Mouse (Mus musculus): Measurements from ENCODE around the gene Ntn1. TPM values are rescaled to one million over a fixed set of nuclear protein-coding genes. Genes with fewer than 3 reads are reported as not detected.
A peak's percentile ranks its signal among the peaks of the same experiment; 100 is the strongest.

Ntn1 gene
- polyA plus RNA-seq, 1 experiment from 2014 or later: 6.8 TPM

DNA sequence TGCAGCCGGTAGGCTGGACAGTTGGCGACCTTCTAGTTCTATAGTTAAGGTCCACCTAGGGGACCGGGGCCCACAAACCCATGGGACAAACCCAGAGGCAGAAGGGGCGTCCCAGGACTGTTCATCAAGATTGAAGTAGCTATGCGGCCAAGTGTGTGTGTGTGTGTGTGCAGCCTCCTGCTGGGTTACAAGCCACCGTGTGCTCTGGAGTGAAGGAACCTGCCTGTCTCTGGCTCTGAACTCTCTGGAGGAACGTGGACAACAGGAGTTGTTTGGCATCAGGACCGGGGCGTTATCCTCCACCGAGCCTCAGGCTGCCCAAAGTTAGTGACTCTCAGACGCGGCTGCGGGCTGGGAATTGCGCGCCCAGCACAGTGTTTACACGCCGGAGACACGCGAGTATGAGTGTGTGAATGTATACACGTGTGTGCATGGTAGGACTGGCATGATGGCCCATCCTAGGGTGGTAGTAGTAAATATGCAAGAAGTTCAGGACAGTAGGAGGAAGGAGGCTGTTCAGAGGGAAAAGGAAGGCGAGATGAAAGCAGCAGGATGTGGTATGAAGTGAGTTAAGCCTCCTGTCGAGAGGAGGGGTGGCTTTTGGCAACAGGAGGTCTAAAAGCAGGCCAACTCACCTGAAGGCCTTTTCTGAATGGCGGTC is 31.9 kb upstream of the Ntn1 start:
- Histone ChIP-seq H3K27ac (no peak overlapping the region), H3K9ac (peak overlapping the region; percentile 31; the same call in 1 of the 2 replicates), H3K4me1 (0 out of 2 replicates have a peak, but pooled peaks cover 6% of the 10 kb centered on the region), H3K27me3 (peaks cover 21% of the 10 kb centered on the region), H3K9me3 (replicated peaks) (no peaks in the 10 kb centered on the region), H3K4me3 (peak overlapping the region; percentile 36), H3K4me2 (peak overlapping the region; percentile 59), H3K36me3 (ENCODE audit: poor library complexity, severe bottlenecking) (no peaks in the 10 kb centered on the region)
- 34% methylated on average over 23 of the region's 23 CpGs for WGBS
- peak; percentile 43; the same call in 1 of the 2 replicates for ATAC-seq

DNA sequence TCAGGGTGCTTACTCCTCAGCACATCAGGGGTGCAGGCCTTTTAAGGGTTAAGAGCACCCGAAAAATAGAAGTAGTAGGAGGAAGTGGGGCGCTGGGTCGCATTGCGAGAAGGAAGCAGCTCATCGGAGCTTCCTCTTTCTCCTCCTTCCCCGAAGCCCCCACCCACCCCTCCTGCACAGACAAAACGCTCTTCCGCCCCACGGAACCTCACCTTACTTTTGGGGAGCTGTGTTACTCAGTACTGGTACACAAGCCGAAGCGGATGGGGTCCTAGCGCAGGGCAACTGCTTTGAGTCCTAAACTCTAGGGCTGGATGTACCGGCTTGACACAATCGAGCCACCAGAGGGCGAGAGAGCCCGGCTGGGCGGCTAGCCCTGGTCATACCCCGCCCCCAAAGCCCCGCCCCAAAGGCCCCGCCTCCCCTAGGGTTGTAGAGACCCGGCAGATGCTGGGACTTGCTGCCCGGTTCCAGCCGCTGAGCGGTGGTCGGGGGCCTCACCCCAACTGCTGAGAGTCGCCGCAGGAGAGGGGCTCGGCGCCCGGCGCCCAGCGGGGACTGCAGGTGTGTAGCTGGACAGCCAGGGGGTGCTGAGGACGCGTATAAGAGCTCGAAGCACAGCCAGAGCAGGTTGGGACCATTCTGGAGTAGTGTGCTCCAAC is 31.2 kb upstream of the Ntn1 start, which contains the start of gene Pik3r5:
Gene Pik3r5, plus strand, starts transcription at position 423 of the 662 bp plus-strand sequence.
- peak within 1 kb of the TSS; percentile 36 for H3K4me3 ChIP-seq
- H3K27me3 ChIP-seq: peaks cover 21% of the 10 kb centered on the region
- H3K27ac ChIP-seq: no peak within 1 kb of the TSS
- H3K36me3 ChIP-seq (ENCODE audit: poor library complexity, severe bottlenecking): no peaks in the 10 kb centered on the region
- no peaks in the 10 kb centered on the region for H3K9me3 ChIP-seq (replicated peaks)
- H3K4me2 ChIP-seq: peak within 1 kb of the TSS; percentile 59
- H3K9ac ChIP-seq: peak within 1 kb of the TSS; percentile 55; the same call in 1 of the 2 replicates
- 7% methylated on average over 35 of the region's 35 CpGs for WGBS
- ATAC-seq: peak; percentile 86
- H3K4me1 ChIP-seq: 0 out of 2 replicates have a peak, but pooled peaks cover 6% of the 10 kb centered on the region

DNA sequence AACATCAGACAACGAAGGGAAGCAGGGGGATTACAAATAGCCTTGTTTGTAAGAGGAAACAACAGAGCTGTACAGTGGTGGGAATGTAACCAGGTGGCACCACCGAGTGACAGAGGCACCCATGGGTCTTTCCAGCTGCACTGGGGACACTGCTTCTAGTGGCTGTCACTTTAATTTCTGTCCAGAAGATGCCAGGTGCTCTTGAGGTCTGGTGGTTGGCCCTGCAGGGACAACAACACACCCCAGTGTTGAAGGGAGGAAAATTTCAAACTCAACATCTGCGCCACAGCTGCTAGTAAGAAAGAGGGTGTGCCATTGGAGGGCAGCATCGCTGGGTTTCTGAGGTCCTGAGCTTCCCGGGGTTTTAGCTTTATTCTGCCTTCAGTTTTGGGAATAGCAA is 30.0 kb upstream of the Ntn1 start:
- ATAC-seq: no peak
- peaks cover 21% of the 10 kb centered on the region for H3K27me3 ChIP-seq
- no peaks in the 10 kb centered on the region for H3K9me3 ChIP-seq (replicated peaks)
- 0 out of 2 replicates have a peak, but pooled peaks cover 6% of the 10 kb centered on the region for H3K4me1 ChIP-seq
- no peak overlapping the region for H3K4me3 ChIP-seq
- no peak overlapping the region for H3K9ac ChIP-seq
- WGBS: 72% methylated on average over 5 of the region's 5 CpGs
- H3K27ac ChIP-seq: no peak overlapping the region
- H3K36me3 ChIP-seq (ENCODE audit: poor library complexity, severe bottlenecking): no peaks in the 10 kb centered on the region
- no peak overlapping the region for H3K4me2 ChIP-seq

DNA sequence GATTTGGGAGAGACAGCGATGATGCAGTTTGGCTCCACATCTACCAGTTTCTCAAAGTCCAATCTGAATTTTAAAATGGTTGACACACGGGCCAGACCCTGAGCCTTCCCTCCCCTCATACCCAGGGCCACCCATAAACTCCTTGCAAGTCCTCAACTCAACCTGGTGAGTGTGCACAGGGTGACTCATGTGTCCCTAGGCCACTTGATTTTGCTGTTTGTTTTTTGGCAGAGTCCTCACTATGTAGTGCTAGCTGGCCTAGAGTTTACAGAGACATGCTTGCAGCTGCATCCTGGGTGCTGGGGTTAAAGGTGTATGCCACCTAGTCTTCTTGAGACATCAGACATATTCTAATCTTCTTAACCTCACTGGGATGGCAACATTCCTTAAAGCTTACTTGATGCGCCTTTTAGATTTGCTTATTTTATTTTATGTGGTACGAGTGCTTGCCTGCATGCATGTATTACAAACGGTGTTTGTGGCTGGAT is 26.5 kb upstream of the Ntn1 start:
- Histone ChIP-seq H3K9ac (no peak overlapping the region), H3K27ac (no peak overlapping the region), H3K36me3 (ENCODE audit: poor library complexity, severe bottlenecking) (no peaks in the 10 kb centered on the region), H3K27me3 (peaks cover 18% of the 10 kb centered on the region), H3K4me1 (0 out of 2 replicates have a peak, but pooled peaks cover 3% of the 10 kb centered on the region), H3K9me3 (replicated peaks) (no peaks in the 10 kb centered on the region), H3K4me2 (no peak overlapping the region), H3K4me3 (no peak overlapping the region)
- 79% methylated on average over 5 of the region's 5 CpGs for WGBS
- no peak for ATAC-seq

DNA sequence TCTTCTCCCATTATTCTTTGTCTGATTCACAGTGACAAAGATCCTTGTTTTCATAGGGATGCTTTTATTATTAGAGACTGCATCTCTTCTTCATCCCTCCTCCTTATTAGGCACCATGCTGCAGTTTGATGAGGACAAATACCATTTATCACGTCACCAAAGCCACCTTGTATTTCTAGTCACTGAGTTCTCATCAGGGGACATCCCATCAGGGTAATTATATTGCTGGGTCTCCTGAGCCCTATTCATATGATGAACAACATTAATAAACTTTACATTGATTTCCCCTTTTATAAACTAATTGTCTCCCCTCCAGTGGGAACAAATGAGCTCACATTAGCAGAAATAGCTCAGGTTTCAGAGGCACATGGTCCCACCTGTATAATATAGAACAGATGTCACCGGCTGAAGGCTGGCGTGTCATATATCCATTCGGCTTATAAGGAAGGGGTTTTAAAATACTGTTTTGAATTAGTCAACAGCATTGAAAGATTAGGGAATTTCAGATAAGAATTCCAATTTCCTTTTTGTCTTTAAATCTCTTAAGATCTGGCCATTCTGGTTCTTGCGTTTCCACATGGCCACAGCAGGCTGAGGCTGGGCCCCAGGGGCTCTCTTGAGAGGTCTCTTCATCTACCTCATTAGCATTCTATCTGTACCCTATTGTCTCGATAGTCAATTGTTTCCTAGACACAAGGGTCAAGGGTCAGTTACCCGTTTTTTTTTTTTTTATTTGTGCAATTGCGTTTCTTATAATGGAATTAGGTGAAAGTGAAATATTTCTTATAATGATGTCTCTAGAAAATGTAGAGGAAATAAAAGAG is 25.1 kb upstream of the Ntn1 start:
- H3K4me2 ChIP-seq: no peak overlapping the region
- WGBS: 27% methylated on average over 8 of the region's 8 CpGs
- no peak overlapping the region for H3K9ac ChIP-seq
- H3K4me1 ChIP-seq: no peaks in the 10 kb centered on the region
- H3K27me3 ChIP-seq: peaks cover 9% of the 10 kb centered on the region
- no peaks in the 10 kb centered on the region for H3K9me3 ChIP-seq (replicated peaks)
- no peak for ATAC-seq
- H3K36me3 ChIP-seq (ENCODE audit: poor library complexity, severe bottlenecking): no peaks in the 10 kb centered on the region
- H3K4me3 ChIP-seq: no peak overlapping the region
- H3K27ac ChIP-seq: no peak overlapping the region

DNA sequence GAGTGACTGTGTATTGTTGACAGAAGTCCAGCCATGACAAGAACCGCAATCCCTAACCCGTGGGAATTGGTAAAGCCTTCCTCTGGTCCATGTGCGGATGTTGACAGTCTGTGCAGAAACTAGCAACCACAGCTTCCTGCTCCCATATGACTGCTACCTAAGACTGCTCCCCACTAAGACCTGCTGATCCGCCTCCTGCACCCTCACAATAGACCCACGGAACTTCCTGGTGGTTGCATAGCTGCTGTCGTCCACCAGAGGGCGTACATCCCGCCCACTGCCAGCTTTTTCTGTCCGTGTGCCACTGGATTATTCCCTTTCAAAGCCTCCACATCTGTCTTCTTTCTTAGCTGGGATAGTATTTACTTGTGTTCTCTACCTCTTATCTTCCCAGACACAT is 17.2 kb upstream of the Ntn1 start:
- no peak overlapping the region for H3K27ac ChIP-seq
- WGBS: 37% methylated on average over 9 of the region's 9 CpGs
- H3K9me3 ChIP-seq (replicated peaks): peaks cover 4% of the 10 kb centered on the region; the same call in 1 of the 2 replicates
- no peak overlapping the region for H3K4me2 ChIP-seq
- no peaks in the 10 kb centered on the region for H3K36me3 ChIP-seq (ENCODE audit: poor library complexity, severe bottlenecking)
- no peak overlapping the region for H3K4me3 ChIP-seq
- no peaks in the 10 kb centered on the region for H3K4me1 ChIP-seq
- H3K9ac ChIP-seq: no peak overlapping the region
- ATAC-seq: no peak
- no peaks in the 10 kb centered on the region for H3K27me3 ChIP-seq

DNA sequence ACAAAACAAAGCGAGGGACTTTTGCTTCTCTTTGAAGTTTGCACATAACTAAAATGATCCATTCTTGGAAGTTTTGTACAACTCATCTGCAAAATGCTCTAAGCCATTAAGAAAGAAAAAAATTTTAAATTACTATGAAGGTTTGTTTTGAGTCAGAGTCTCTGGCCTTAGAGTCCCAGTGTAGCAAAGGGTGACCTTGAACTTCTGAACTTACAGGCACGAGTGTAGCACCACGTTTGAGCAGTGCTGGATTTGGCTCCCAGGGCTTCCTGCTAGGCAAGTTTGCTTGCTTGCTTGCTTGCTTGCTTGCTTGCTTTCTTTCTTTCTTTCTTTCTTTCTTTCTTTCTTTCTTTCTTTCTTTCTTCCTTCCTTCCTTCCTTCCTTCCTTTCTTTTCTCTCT is 16.4 kb upstream of the Ntn1 start:
- Histone ChIP-seq H3K27ac (no peak overlapping the region), H3K4me1 (no peaks in the 10 kb centered on the region), H3K36me3 (ENCODE audit: poor library complexity, severe bottlenecking) (no peaks in the 10 kb centered on the region), H3K4me3 (no peak overlapping the region), H3K4me2 (no peak overlapping the region), H3K27me3 (no peaks in the 10 kb centered on the region), H3K9me3 (replicated peaks) (peaks cover 4% of the 10 kb centered on the region; the same call in 1 of the 2 replicates), H3K9ac (no peak overlapping the region)
- WGBS: 73% methylated on average over 3 of the region's 3 CpGs
- ATAC-seq: no peak

DNA sequence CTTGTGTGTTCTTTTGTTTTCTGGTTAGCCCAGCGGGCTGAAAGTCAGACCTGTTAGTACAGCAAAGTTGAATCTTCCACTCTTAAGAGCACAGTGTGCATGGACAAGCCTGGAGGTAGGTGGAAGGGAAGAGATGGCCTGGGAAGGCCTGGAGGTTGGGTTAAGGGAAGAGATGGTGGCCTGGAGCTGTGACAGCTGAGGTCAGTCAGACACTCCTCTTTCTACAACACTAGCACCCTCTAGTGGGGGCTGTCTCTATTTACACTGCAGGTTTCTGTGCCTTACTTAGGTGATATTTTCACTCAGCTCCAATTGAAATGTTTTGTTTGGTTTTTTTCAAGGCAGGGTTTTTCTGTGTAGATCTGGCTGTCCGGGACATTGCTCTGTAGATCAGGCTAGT is 7.5 kb upstream of the Ntn1 start:
- no peak overlapping the region for H3K4me3 ChIP-seq
- no peak overlapping the region for H3K9ac ChIP-seq
- WGBS: 45% methylated on average over 2 of the region's 2 CpGs
- ATAC-seq: peak; percentile 24; the same call in 1 of the 2 replicates
- no peaks in the 10 kb centered on the region for H3K4me1 ChIP-seq
- H3K27me3 ChIP-seq: no peaks in the 10 kb centered on the region; the same call in 1 of the 2 replicates
- H3K36me3 ChIP-seq (ENCODE audit: poor library complexity, severe bottlenecking): no peaks in the 10 kb centered on the region
- no peaks in the 10 kb centered on the region for H3K9me3 ChIP-seq (replicated peaks)
- no peak overlapping the region for H3K4me2 ChIP-seq
- no peak overlapping the region for H3K27ac ChIP-seq

DNA sequence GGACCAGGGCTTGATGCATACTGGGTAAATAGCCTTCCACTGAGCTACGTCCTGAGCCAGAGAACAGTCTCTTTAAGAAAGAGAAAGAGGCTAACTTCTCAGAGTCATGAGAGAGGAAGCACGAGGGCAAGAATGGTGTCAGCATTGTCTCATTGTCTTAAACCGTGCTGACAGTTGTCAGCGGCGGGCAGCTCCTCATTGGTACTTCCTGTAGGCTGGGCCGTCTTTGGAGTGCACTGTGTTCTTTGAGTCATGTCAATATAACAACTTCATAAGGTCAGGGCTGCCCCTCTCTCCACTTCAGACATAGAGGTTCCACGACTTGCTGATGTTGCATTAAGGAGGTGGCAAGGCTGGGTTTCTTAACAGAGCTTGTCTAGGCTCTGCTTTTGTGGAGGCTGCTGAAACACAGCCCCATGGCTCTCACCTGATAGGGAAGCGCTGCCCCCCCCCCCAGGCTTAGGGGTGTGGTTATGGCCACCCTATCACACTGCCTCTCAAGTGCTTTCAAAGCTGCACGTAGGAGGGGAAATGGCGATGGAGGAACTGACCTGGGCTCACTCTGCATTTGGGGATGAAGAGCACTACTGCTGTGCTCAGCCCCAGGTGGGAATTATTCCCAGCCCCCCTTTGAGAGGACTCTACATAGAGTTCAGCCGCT is 6.8 kb upstream of the Ntn1 start:
- Histone ChIP-seq H3K4me1 (no peaks in the 10 kb centered on the region), H3K4me3 (no peak overlapping the region), H3K36me3 (ENCODE audit: poor library complexity, severe bottlenecking) (no peaks in the 10 kb centered on the region), H3K9ac (no peak overlapping the region), H3K27ac (no peak overlapping the region), H3K9me3 (replicated peaks) (no peaks in the 10 kb centered on the region), H3K4me2 (no peak overlapping the region), H3K27me3 (peaks cover 7% of the 10 kb centered on the region)
- WGBS: 72% methylated on average over 11 of the region's 11 CpGs
- no peak for ATAC-seq

DNA sequence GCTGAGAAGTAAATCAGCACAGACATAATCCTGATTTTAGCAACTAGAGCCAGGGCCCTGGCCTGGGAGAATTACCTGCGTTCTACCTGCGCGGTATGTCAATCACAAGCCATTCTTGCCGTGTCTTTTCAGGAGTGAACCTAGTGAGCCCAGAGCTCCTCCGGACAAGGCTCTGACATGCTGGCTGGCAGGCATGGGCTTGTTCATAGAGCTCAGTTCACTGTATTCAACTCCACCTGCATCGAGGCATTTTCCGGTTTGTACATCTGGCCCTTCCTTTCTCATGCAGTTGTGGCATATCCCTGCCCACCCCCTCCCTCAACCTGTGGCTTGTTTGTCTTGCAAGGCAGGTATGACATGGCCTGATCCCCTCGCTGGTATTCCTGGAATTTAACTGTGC is 5.0 kb upstream of the Ntn1 start:
- peaks cover 23% of the 10 kb centered on the region for H3K27me3 ChIP-seq
- H3K4me3 ChIP-seq: no peak overlapping the region
- WGBS: 96% methylated on average over 8 of the region's 8 CpGs
- H3K9ac ChIP-seq: no peak overlapping the region
- no peak overlapping the region for H3K4me2 ChIP-seq
- no peaks in the 10 kb centered on the region for H3K36me3 ChIP-seq (ENCODE audit: poor library complexity, severe bottlenecking)
- H3K27ac ChIP-seq: no peak overlapping the region
- no peak for ATAC-seq
- H3K4me1 ChIP-seq: peaks cover 3% of the 10 kb centered on the region; the same call in 1 of the 2 replicates
- no peaks in the 10 kb centered on the region for H3K9me3 ChIP-seq (replicated peaks)

DNA sequence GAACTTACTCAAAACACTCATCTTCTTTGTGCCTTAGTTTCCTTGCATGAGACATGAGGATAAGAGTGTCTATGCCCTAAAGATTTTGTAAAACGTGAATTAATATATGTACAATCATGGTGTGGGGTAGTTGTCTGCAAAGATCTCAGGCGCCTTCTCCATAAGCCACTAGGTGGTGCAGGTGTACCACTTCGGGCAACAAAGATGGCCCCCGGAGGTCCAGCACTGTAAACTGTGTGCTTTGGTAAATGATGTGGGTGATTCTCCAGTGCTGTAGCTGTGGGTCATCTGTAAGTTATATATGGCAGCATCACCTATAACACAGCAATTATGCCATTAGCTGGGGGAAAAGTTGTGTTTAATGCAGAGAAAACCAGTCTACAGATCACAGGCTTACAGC is 3.6 kb upstream of the Ntn1 start:
- 58% methylated on average over 4 of the region's 4 CpGs for WGBS

More for the DNA sequence above, 3.6 kb upstream of the Ntn1 start:
- no peak overlapping the region for H3K4me3 ChIP-seq
- no peak overlapping the region for H3K4me2 ChIP-seq
- no peak overlapping the region for H3K9ac ChIP-seq
- peaks cover 30% of the 10 kb centered on the region for H3K27me3 ChIP-seq
- no peaks in the 10 kb centered on the region for H3K9me3 ChIP-seq (replicated peaks)
- ATAC-seq: no peak
- peaks cover 16% of the 10 kb centered on the region for H3K4me1 ChIP-seq
- no peaks in the 10 kb centered on the region for H3K36me3 ChIP-seq (ENCODE audit: poor library complexity, severe bottlenecking)
- no peak overlapping the region for H3K27ac ChIP-seq

Measured in forebrain, embryonic 13.5 days (tissue).